Mouse (Mus musculus) liver, adult 2 months (tissue): Measurements from ENCODE around the gene Rasgef1a.

Experiments used
- CTCF ChIP-seq: fragments of 200-500 bp; IDR thresholded peaks from 2 replicates; pipeline ENCODE4 v1.5.1; 2011; ENCODE audit warnings: low read depth, low read length, control low read depth
- POLR2A ChIP-seq: fragments of 200-500 bp; IDR thresholded peaks from 2 replicates; pipeline ENCODE4 v1.6.1; 2011; ENCODE audit warnings: low read length, control low read depth; ENCODE audit not compliant: insufficient read depth; ENCODE audit errors: extremely low read depth

GRCm38 (mm10) chr6:118036866-118037265, 25.6 kb downstream of the Rasgef1a start:
- no peak for TF ChIP-seq CTCF
- no peak for TF ChIP-seq POLR2A
